Mouse (Mus musculus): ENCODE data around the gene Gm11060. TPM values are rescaled to one million over a fixed set of nuclear protein-coding genes. Genes with fewer than 3 reads are reported as not detected.

Gm11060 gene
- total RNA-seq, 2 experiments from 2014 or later, result not detected

Other genes starting within 250 kb of the Gm11060 start
- 1 to 10 TPM in 1 of 2 experiments, under 1 TPM in 1; 0.96 to 1.1 TPM for gene Prrg4, start 242.1 kb upstream of the Gm11060 start, total RNA-seq (2021)
- 1 to 10 TPM; 2.0 to 2.3 TPM for gene Ccdc73, start 224.2 kb upstream of the Gm11060 start, total RNA-seq (2021)
- 100 to 1,000 TPM in 1 of 2 experiments, 10 to 100 TPM in 1; 94.9 to 104 TPM for gene Eif3m, start 74.9 kb upstream of the Gm11060 start, total RNA-seq (2021)
- gene Wt1, start 34.5 kb downstream of the Gm11060 start, total RNA-seq (2021), result under 1 TPM; 0.18 to 0.39 TPM
- gene Them7, start 132.3 kb downstream of the Gm11060 start, total RNA-seq (2021), result not detected

Measured in layer of hippocampus, postnatal 10 days (tissue).